In the genomic region with DNA sequence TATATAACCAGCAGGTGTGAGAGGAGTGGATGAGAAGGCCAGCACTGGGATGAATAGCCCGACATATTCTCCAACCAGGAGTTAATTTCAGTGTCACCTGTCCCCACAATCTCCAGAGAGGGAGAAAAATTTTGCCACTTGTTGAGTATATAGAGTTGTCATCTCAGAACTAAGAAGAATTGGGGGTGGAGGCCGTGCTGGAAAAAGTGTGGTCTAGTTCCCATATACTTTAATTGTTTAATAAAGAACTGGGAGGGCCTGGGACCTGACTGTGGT, we compare ENCODE assay signal across 8 mouse cellular contexts. TPM values are rescaled to one million over a fixed set of nuclear protein-coding genes. Genes with fewer than 3 reads are reported as not detected.
A peak's percentile ranks its signal among the peaks of the same experiment; 100 is the strongest.
DNase-seq lines count a peak whose midpoint lies in the region; ATAC-seq and TF ChIP-seq lines count a peak whose summit lies in the region.

No protein-coding gene starts in this region.

- no peak for ATAC-seq in erythroblast, adult 5-6 weeks (replicated peaks; ENCODE audit: low FRiP score, poor library complexity, severe bottlenecking)
- ATAC-seq in liver, embryonic 11.5 days (replicated peaks; ENCODE audit: low FRiP score) = no peak
- no peak for ATAC-seq in stomach, postnatal 0 days (ENCODE audit: low FRiP score, low TSS enrichment)

- H3K36me3 ChIP-seq in erythroblast, embryonic 14.5 days (ENCODE audit: control insufficient read depth) = peaks cover 44% of the 10 kb centered on the region
- H3K36me3 ChIP-seq in spleen, adult 2 months (ENCODE audit: control insufficient read depth, insufficient read depth, low read length) = peaks cover 31% of the 10 kb centered on the region
- peaks cover 31% of the 10 kb centered on the region for H3K36me3 ChIP-seq in liver, embryonic 11.5 days (ENCODE audit: control insufficient read depth, insufficient read depth, low read length)
- H3K36me3 ChIP-seq in stomach, postnatal 0 days (ENCODE audit: control insufficient read depth, insufficient read depth, low read length) = peaks cover 23% of the 10 kb centered on the region

- no peaks in the 10 kb centered on the region; the same call in 1 of the 2 replicates for H3K27me3 ChIP-seq in erythroblast, embryonic 14.5 days (ENCODE audit: control insufficient read depth)
- H3K27me3 ChIP-seq in spleen, adult 2 months (ENCODE audit: control insufficient read depth, insufficient read depth, low read length) = no peaks in the 10 kb centered on the region
- no peaks in the 10 kb centered on the region for H3K27me3 ChIP-seq in liver, embryonic 11.5 days (replicated peaks; ENCODE audit: control insufficient read depth, insufficient read depth, low read length)
- no peaks in the 10 kb centered on the region for H3K27me3 ChIP-seq in stomach, postnatal 0 days (ENCODE audit: control insufficient read depth, insufficient read depth, low read length)

- no peak overlapping the region for H3K27ac ChIP-seq in spleen, adult 2 months (ENCODE audit: insufficient read depth, low read length)
- H3K27ac ChIP-seq in liver, embryonic 11.5 days (ENCODE audit: low read depth, low read length) = 0 out of 2 replicates have a peak overlapping the region, but pooled peaks have one; percentile 17
- peak overlapping the region; percentile 65 for H3K27ac ChIP-seq in stomach, postnatal 0 days (replicated peaks)

- WGBS in spleen, adult 2 months = 18% methylated on average over 2 of the region's 2 CpGs
- 29% methylated on average over 2 of the region's 2 CpGs for WGBS in liver, embryonic 11.5 days
- 13% methylated on average over 2 of the region's 2 CpGs for WGBS in stomach, postnatal 0 days

- H3K9me3 ChIP-seq in erythroblast, embryonic 14.5 days (ENCODE audit: control insufficient read depth, low read length) = no peaks in the 10 kb centered on the region
- no peaks in the 10 kb centered on the region for H3K9me3 ChIP-seq in liver, embryonic 11.5 days (ENCODE audit: control insufficient read depth, low read length)
- no peaks in the 10 kb centered on the region for H3K9me3 ChIP-seq in stomach, postnatal 0 days (ENCODE audit: control insufficient read depth, low read length)

- H3K4me2 ChIP-seq in liver, embryonic 11.5 days = peak overlapping the region; percentile 78
- H3K4me2 ChIP-seq in stomach, postnatal 0 days (replicated peaks; ENCODE audit: low read depth) = peak overlapping the region; percentile 84

- peaks cover 21% of the 10 kb centered on the region for H3K4me1 ChIP-seq in erythroblast, embryonic 14.5 days (ENCODE audit: control insufficient read depth)
- peaks cover 7% of the 10 kb centered on the region; the same call in 1 of the 2 replicates for H3K4me1 ChIP-seq in spleen, adult 2 months (ENCODE audit: control insufficient read depth, insufficient read depth, insufficient read length)
- peaks cover 5% of the 10 kb centered on the region for H3K4me1 ChIP-seq in liver, embryonic 11.5 days (replicated peaks; ENCODE audit: control insufficient read depth, insufficient read depth, low read length)
- 0 out of 2 replicates have a peak, but pooled peaks cover 2% of the 10 kb centered on the region for H3K4me1 ChIP-seq in stomach, postnatal 0 days (replicated peaks; ENCODE audit: control insufficient read depth, insufficient read depth)

- H3K4me3 ChIP-seq in erythroblast, embryonic 14.5 days (replicated peaks) = peak overlapping the region; percentile 95
- H3K4me3 ChIP-seq in spleen, adult 2 months (ENCODE audit: extremely low read depth, insufficient read depth, insufficient read length) = peak overlapping the region; percentile 88
- peak overlapping the region; percentile 73 for H3K4me3 ChIP-seq in liver, embryonic 11.5 days (ENCODE audit: low read depth, low read length)
- peak overlapping the region; percentile 89 for H3K4me3 ChIP-seq in stomach, postnatal 0 days (ENCODE audit: low read depth, low read length)

- TF ChIP-seq CTCF in spleen, adult 2 months (IDR thresholded peaks at IDR 0.05; ENCODE audit: extremely low read depth, insufficient read depth, insufficient read length, insufficient replicate concordance) = no peak
- TF ChIP-seq CTCF in stomach, postnatal 0 days (IDR thresholded peaks at IDR 0.05; ENCODE audit: low read depth) = no peak

- TF ChIP-seq POLR2A in spleen, adult 2 months (IDR thresholded peaks at IDR 0.05; ENCODE audit: low read depth, low read length) = no peak

- no peak for TF ChIP-seq EP300 in stomach, postnatal 0 days (optimal IDR thresholded peaks at IDR 0.05)

- peak overlapping the region; percentile 76 for H3K9ac ChIP-seq in liver, embryonic 11.5 days (ENCODE audit: low read depth, low read length)
- peak overlapping the region; percentile 93 for H3K9ac ChIP-seq in stomach, postnatal 0 days (ENCODE audit: low read length)

- DNase-seq in spleen, adult 2 months (ENCODE audit: low read depth in 1 of 2, low spot score in 2 of 2) = no peak
- no peak for DNase-seq in spleen, adult 18-20 months
- no peak for DNase-seq in liver, embryonic 11.5 days (ENCODE audit: low spot score)
- no peak for DNase-seq in stomach, postnatal 0 days (ENCODE audit: low spot score)
- DNase-seq in gastrocnemius, adult 8-10 months (ENCODE audit: low spot score in 2 of 2) = no peak
- DNase-seq in frontal cortex, postnatal 36 days (ENCODE audit: low spot score in 2 of 2) = no peak

RNA-seq across cellular contexts. Expression of a gene that starts 2.3 kb away (rescaled TPM):
- polyA plus RNA-seq in erythroblast, embryonic 14.5 days (2012) = 0.90 and 1.2 TPM in 2 replicates
- total RNA-seq in erythroblast, adult 5-6 weeks (2015; ENCODE audit: low replicate concordance) = 6.5 and 9.6 TPM in 2 replicates
- 4.7 and 7.0 TPM in 2 replicates for total RNA-seq in erythroblast, adult 5-6 weeks (2017; ENCODE audit: low replicate concordance)
- polyA plus RNA-seq in spleen, adult 2 months (2012; rRNA removed) = 60.3 and 67.4 TPM in 2 replicates
- 66.5 and 67.2 TPM in 2 replicates for polyA plus RNA-seq in liver, embryonic 11.5 days (2014; fragmentation: Nextera tagmentation; extraction: Ambion mirVana)
- polyA plus RNA-seq in stomach, postnatal 0 days (2015; fragmentation: Nextera tagmentation; extraction: Ambion mirVana) = 57.3 and 58.7 TPM in 2 replicates
- 10 to 100 TPM; 26.5 to 32.4 (median 29.7) TPM for total RNA-seq in gastrocnemius, adult 8-10 months (2022)

RNA-seq across cellular contexts. Expression of a gene that starts 18.4 kb away (rescaled TPM):
- 2.4 and 2.7 TPM in 2 replicates for polyA plus RNA-seq in erythroblast, embryonic 14.5 days (2012)
- total RNA-seq in erythroblast, adult 5-6 weeks (2015; ENCODE audit: low replicate concordance) = 4.8 TPM in 1 of 2 replicates, not detected in the other
- 1.9 and 2.0 TPM in 2 replicates for total RNA-seq in erythroblast, adult 5-6 weeks (2017; ENCODE audit: low replicate concordance)
- polyA plus RNA-seq in spleen, adult 2 months (2012; rRNA removed) = 11.6 and 16.1 TPM in 2 replicates
- 12.4 and 14.4 TPM in 2 replicates for polyA plus RNA-seq in liver, embryonic 11.5 days (2014; fragmentation: Nextera tagmentation; extraction: Ambion mirVana)
- 6.9 and 9.1 TPM in 2 replicates for polyA plus RNA-seq in stomach, postnatal 0 days (2015; fragmentation: Nextera tagmentation; extraction: Ambion mirVana)
- 1 to 10 TPM; 2.7 to 5.6 (median 3.2) TPM for total RNA-seq in gastrocnemius, adult 8-10 months (2022)

RNA-seq across cellular contexts. Expression of a gene that starts 37.5 kb away (rescaled TPM):
- polyA plus RNA-seq in erythroblast, embryonic 14.5 days (2012) = 27.7 and 30.6 TPM in 2 replicates
- total RNA-seq in erythroblast, adult 5-6 weeks (2015; ENCODE audit: low replicate concordance) = 167 and 176 TPM in 2 replicates
- 63.0 and 140 TPM in 2 replicates for total RNA-seq in erythroblast, adult 5-6 weeks (2017; ENCODE audit: low replicate concordance)
- polyA plus RNA-seq in spleen, adult 2 months (2012; rRNA removed) = 143 and 161 TPM in 2 replicates
- 467 and 501 TPM in 2 replicates for polyA plus RNA-seq in liver, embryonic 11.5 days (2014; fragmentation: Nextera tagmentation; extraction: Ambion mirVana)
- polyA plus RNA-seq in stomach, postnatal 0 days (2015; fragmentation: Nextera tagmentation; extraction: Ambion mirVana) = 368 and 397 TPM in 2 replicates
- total RNA-seq in gastrocnemius, adult 8-10 months (2022) = 100 to 1,000 TPM in 2 of 4 experiments, 10 to 100 TPM in 2; 96.6 to 117 (median 105) TPM

RNA-seq across cellular contexts. Expression of a gene that starts 43.1 kb away (rescaled TPM):
- 0.50 and 0.81 TPM in 2 replicates for polyA plus RNA-seq in erythroblast, embryonic 14.5 days (2012)
- total RNA-seq in erythroblast, adult 5-6 weeks (2015; ENCODE audit: low replicate concordance) = 16.9 and 28.8 TPM in 2 replicates
- 6.5 and 8.1 TPM in 2 replicates for total RNA-seq in erythroblast, adult 5-6 weeks (2017; ENCODE audit: low replicate concordance)
- polyA plus RNA-seq in spleen, adult 2 months (2012; rRNA removed) = 83.9 and 104 TPM in 2 replicates
- polyA plus RNA-seq in liver, embryonic 11.5 days (2014; fragmentation: Nextera tagmentation; extraction: Ambion mirVana) = 89.5 and 95.1 TPM in 2 replicates
- polyA plus RNA-seq in stomach, postnatal 0 days (2015; fragmentation: Nextera tagmentation; extraction: Ambion mirVana) = 85.6 and 97.0 TPM in 2 replicates
- total RNA-seq in gastrocnemius, adult 8-10 months (2022) = 1 to 10 TPM; 1.7 to 3.0 (median 2.8) TPM

RNA-seq across cellular contexts. Expression of a gene that starts 51.2 kb away (rescaled TPM):
- polyA plus RNA-seq in erythroblast, embryonic 14.5 days (2012) = 1.8 and 2.6 TPM in 2 replicates
- total RNA-seq in erythroblast, adult 5-6 weeks (2015; ENCODE audit: low replicate concordance) = 8.1 and 14.4 TPM in 2 replicates
- total RNA-seq in erythroblast, adult 5-6 weeks (2017; ENCODE audit: low replicate concordance) = 9.2 and 12.4 TPM in 2 replicates
- polyA plus RNA-seq in spleen, adult 2 months (2012; rRNA removed) = 28.0 and 30.2 TPM in 2 replicates
- polyA plus RNA-seq in liver, embryonic 11.5 days (2014; fragmentation: Nextera tagmentation; extraction: Ambion mirVana) = 58.6 and 60.2 TPM in 2 replicates
- polyA plus RNA-seq in stomach, postnatal 0 days (2015; fragmentation: Nextera tagmentation; extraction: Ambion mirVana) = 28.4 and 33.6 TPM in 2 replicates
- total RNA-seq in gastrocnemius, adult 8-10 months (2022) = 10 to 100 TPM; 35.7 to 40.5 (median 38.2) TPM

Comparison
In these comparisons a context has a peak if more than half of its experiments do, and no peak if none do; other contexts are left out.
1. RNA of a gene that starts 2.3 kb away (polyA plus RNA-seq): 66.5 to 67.2 TPM in liver, embryonic 11.5 days, 60.3 to 67.4 TPM in spleen, adult 2 months and 57.3 to 58.7 TPM in stomach, postnatal 0 days; 0.90 to 1.2 TPM in erythroblast, embryonic 14.5 days; every median in the first group is over 10 times any median in the second.
2. Peak in every context shown above with its lines, with median percentiles within 50 percentile points of each other: H3K4me3 ChIP-seq.